Mouse (Mus musculus) CH12.LX (cell line): Measurements from ENCODE around the gene Itgb7. TPM values are rescaled to one million over a fixed set of nuclear protein-coding genes. Genes with fewer than 3 reads are reported as not detected.

Experiments used
- DNase-seq: peaks from one replicate; pipeline ENCODE4 v3.0.0-alpha.2; 2013; ENCODE audit errors: extremely low read depth
- H3K27ac ChIP-seq: 2 replicates; pipeline ENCODE4 v1.5.1; 2012; ENCODE audit warnings: low read depth, mild to moderate bottlenecking, control low read depth, moderate library complexity; ENCODE audit not compliant: insufficient read depth
- H3K27me3 ChIP-seq: replicated peaks from 2 replicates; pipeline ENCODE3; 2012; ENCODE audit warnings: inconsistent platforms
- H3K36me3 ChIP-seq, 2 experiments: replicated peaks in 1 of 2; 2 replicates each; pipeline versions ENCODE3 to v1.6.1; 2012; ENCODE audit warnings: inconsistent platforms in 1 of 2, low read length in 1 of 2, mild to moderate bottlenecking in 1 of 2, mixed read lengths in 1 of 2, moderate library complexity in 1 of 2; ENCODE audit not compliant: control insufficient read depth in 1 of 2, insufficient read depth in 1 of 2
- H3K4me1 ChIP-seq, 2 experiments: 2 replicates each; pipeline ENCODE4 v1.6.1; 2012; ENCODE audit warnings: inconsistent platforms in 1 of 2, moderate library complexity in 1 of 2; ENCODE audit not compliant: insufficient read depth in 2 of 2, control insufficient read depth in 1 of 2
- H3K4me2 ChIP-seq: 2 replicates; pipeline ENCODE4 v1.6.1; 2012; ENCODE audit warnings: low read depth, mild to moderate bottlenecking, control low read depth; ENCODE audit not compliant: poor library complexity, insufficient read depth, severe bottlenecking
- H3K4me3 ChIP-seq, 3 experiments: fragments of 150-350 bp in 1 of 3; sonication (generic) in 1 of 3; replicated peaks in 1 of 3; 2 replicates each; pipeline versions ENCODE3 to v1.5.1; 2011 to 2012; ENCODE audit warnings: low read depth in 2 of 3, low read length in 2 of 3, mild to moderate bottlenecking in 2 of 3, moderate library complexity in 2 of 3, control low read depth in 1 of 3, improper control_type of control experiment in 1 of 3, inconsistent platforms in 1 of 3, mixed read lengths in 1 of 3; ENCODE audit not compliant: poor library complexity in 1 of 3
- H3K79me2 ChIP-seq: replicated peaks from 2 replicates; pipeline ENCODE4 v1.6.1; 2012; ENCODE audit warnings: mild to moderate bottlenecking, moderate library complexity; ENCODE audit not compliant: control insufficient read depth, poor library complexity, insufficient read depth, severe bottlenecking; ENCODE audit errors: extremely low read depth
- H3K9ac ChIP-seq: 2 replicates; pipeline ENCODE4 v1.6.1; 2012; ENCODE audit warnings: low read depth, mild to moderate bottlenecking, control low read depth, moderate library complexity; ENCODE audit not compliant: insufficient read depth
- H3K9me3 ChIP-seq: replicated peaks from 2 replicates; pipeline ENCODE3; 2012; ENCODE audit warnings: low read length, inconsistent platforms, mixed read lengths
- CHD2 ChIP-seq: IDR thresholded peaks from 2 replicates; pipeline ENCODE4 v1.6.1; 2011; ENCODE audit warnings: low read length, improper control_type of control experiment
- JUN ChIP-seq: IDR thresholded peaks from 2 replicates; pipeline ENCODE4 v1.6.1; 2011; ENCODE audit warnings: low read depth, mild to moderate bottlenecking, low read length, improper control_type of control experiment, moderate library complexity; ENCODE audit not compliant: insufficient read depth
- JUND ChIP-seq: conservative IDR thresholded peaks from 2 replicates; pipeline ENCODE4 v1.6.1; 2011; ENCODE audit warnings: low read depth, low read length, improper control_type of control experiment
- KAT2A ChIP-seq: IDR thresholded peaks from 2 replicates; pipeline ENCODE4 v1.6.1; 2012; ENCODE audit warnings: low read length, improper control_type of control experiment, inconsistent platforms; ENCODE audit not compliant: insufficient replicate concordance
- MAFK ChIP-seq: IDR thresholded peaks from 2 replicates; pipeline ENCODE4 v1.6.1; 2011; ENCODE audit warnings: low read length, improper control_type of control experiment; ENCODE audit not compliant: insufficient replicate concordance
- MYC ChIP-seq: IDR thresholded peaks from 2 replicates; pipeline ENCODE4 v1.6.1; 2011; ENCODE audit warnings: low read depth, mild to moderate bottlenecking, improper control_type of control experiment, low read length
- RAD21 ChIP-seq: IDR thresholded peaks from 2 replicates; pipeline ENCODE4 v1.6.1; 2011; ENCODE audit warnings: low read depth, mild to moderate bottlenecking, low read length, improper control_type of control experiment, moderate library complexity
- SMC3 ChIP-seq: IDR thresholded peaks from 2 replicates; pipeline ENCODE4 v1.6.1; 2011; ENCODE audit warnings: low read depth, low read length, improper control_type of control experiment
- TBP ChIP-seq: conservative IDR thresholded peaks from 2 replicates; pipeline ENCODE4 v1.6.1; 2011; ENCODE audit warnings: low read depth, low read length, improper control_type of control experiment
- USF2 ChIP-seq: conservative IDR thresholded peaks from 2 replicates; pipeline ENCODE4 v1.6.1; 2011; ENCODE audit warnings: low read depth, low read length, improper control_type of control experiment
- ZC3H11A ChIP-seq: IDR thresholded peaks from 2 replicates; pipeline ENCODE4 v1.6.1; 2012; ENCODE audit warnings: low read depth, mild to moderate bottlenecking, inconsistent platforms, low read length, improper control_type of control experiment
- ZNF384 ChIP-seq: IDR thresholded peaks from 2 replicates; pipeline ENCODE4 v1.6.1; 2012; ENCODE audit warnings: low read depth, low read length, improper control_type of control experiment, inconsistent platforms
- dilution Hi-C: fragments of 300-500 bp; cut with MboI; formaldehyde crosslinking; loops from 2 replicates; pipeline ENCODE4 v1.14.3; 2020; ENCODE audit warnings: low sequenced_read_pairs; ENCODE audit not compliant: extremely low pct_unique_long_range_greater_than_20kb, extremely low pct_ligation_motif_present
- in situ Hi-C: fragments of 300-500 bp; cut with MboI; formaldehyde crosslinking; loops from 3 replicates; pipeline ENCODE4 v1.14.3; 2019; ENCODE audit warnings: low sequenced_read_pairs, low pct_ligation_motif_present, low pct_unique_long_range_greater_than_20kb, mixed read lengths
- polyA plus RNA-seq: library from polyadenylated mRNA; unstranded; fragments of >175 nt; gene quantifications from 2 replicates; pipeline ENCODE4 v1.2.1, GENCODE M21; 2012; ENCODE audit warnings: low read depth; ENCODE audit not compliant: insufficient read length
- total RNA-seq, 2 experiments: library from RNA; depleted of rRNA; stranded (reverse); fragments of 300-350 nt in 1 of 2; fragments of >200 nt in 1 of 2; gene quantifications; 2 replicates each; pipeline ENCODE4 v1.2.3; 2012 to 2014

The Itgb7 gene
- total and polyA plus RNA-seq, 3 experiments, result 1.8 to 17.7 (median 2.8) TPM

DNA sequence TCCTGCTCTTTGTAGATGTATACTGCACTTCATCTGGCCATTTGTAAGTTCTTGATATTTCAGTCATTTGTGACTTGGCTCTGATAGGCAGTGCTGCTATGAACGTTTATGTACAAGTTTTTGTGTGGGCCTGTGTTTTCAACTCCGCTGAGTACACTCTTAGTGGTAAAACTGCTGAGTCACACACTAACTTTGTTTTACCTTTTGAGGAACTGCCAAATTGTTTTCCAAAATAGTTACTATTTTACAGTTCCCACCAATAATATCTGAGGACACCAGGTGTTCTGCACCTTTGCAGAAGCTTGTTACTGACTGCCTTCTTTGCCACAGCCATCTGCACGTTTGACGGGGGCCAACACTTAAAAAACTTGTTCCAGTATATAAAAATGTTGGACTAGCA is 37.3 kb downstream of the Itgb7 start:
- Histone ChIP-seq H3K27ac (no peak overlapping the region), H3K4me1 (peaks cover 9 to 46% of the 10 kb centered on the region in 2 experiments), H3K9me3 (no peaks in the 10 kb centered on the region), H3K79me2 (no peaks in the 10 kb centered on the region), H3K27me3 (no peaks in the 10 kb centered on the region), H3K4me3 (no peak overlapping the region), H3K36me3 (no peaks in the 10 kb centered on the region), H3K4me2 (no peak overlapping the region), H3K9ac (no peak overlapping the region)
- TF ChIP-seq MYC (no peak), SMC3 (no peak), MAFK (peak; percentile 69; the same call in 1 of the 2 replicates)
- dilution Hi-C loops (no loop called here), in situ Hi-C loops (no loop called here)
- no peak for DNase-seq

- H3K27ac ChIP-seq, result no peak overlapping the region
- H3K9ac ChIP-seq, result no peak overlapping the region
- peaks cover 13 to 54% of the 10 kb centered on the region in 2 experiments for H3K4me1 ChIP-seq
- no peak overlapping the region for H3K4me2 ChIP-seq
- H3K79me2 ChIP-seq, result no peaks in the 10 kb centered on the region
- TF ChIP-seq JUN (no peak), MAFK (no peak), ZNF384 (no peak), TBP (no peak), KAT2A (no peak), MYC (no peak), RAD21 (no peak), USF2 (no peak), CHD2 (no peak), JUND (no peak)
- in situ Hi-C loops (no loop called here), dilution Hi-C loops (no loop called here)
- peaks cover 2% of the 10 kb centered on the region for H3K27me3 ChIP-seq
- H3K9me3 ChIP-seq, result no peaks in the 10 kb centered on the region
- H3K36me3 ChIP-seq, result no peaks in the 10 kb centered on the region
- H3K4me3 ChIP-seq, result no peak overlapping the region
- DNase-seq, result no peak
Measured at GRCm38 (mm10) chr15:102193652-102194051, 38.1 kb downstream of the Itgb7 start.

DNA sequence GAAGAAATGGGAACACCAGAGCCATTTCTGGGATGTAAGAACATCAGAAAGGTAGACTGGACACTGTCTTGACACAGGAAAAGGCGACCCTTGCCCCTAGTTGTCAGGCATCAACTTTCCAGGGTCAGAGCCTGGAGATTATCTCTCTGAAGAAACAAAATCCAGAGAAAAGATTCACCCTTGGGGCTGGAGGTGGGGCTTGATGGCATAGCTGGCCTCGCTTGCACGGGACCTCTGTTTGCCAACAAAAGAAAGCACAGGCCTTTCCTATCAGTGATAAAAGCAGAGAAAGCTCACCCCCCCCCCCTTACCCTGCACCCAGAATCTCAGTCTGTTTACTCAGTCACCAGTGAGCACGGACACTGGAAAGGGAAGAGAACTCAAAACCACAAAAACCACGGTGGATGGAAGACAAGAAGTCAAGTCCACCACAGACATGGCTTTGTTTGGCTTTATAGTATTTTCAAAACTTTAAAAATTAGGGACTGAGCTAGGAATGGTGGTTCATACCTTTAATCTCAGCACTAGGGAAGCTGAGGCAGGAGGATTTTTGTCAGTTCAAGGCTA is 38.8 kb downstream of the Itgb7 start:
- no peaks in the 10 kb centered on the region for H3K36me3 ChIP-seq
- in situ Hi-C loops, result no loop called here
- TF ChIP-seq ZC3H11A, result no peak
- TF ChIP-seq, all 38 proteins: peak for 0
- Histone ChIP-seq H3K27me3 (peaks cover 2% of the 10 kb centered on the region), H3K27ac (no peak overlapping the region), H3K79me2 (no peaks in the 10 kb centered on the region), H3K4me2 (peak overlapping the region; percentile 2), H3K9me3 (no peaks in the 10 kb centered on the region), H3K4me1 (peaks cover 17 to 59% of the 10 kb centered on the region in 2 experiments), H3K4me3 (no peak overlapping the region), H3K9ac (no peak overlapping the region)
- dilution Hi-C loops, result no loop called here
- no peak for DNase-seq
